Mouse (Mus musculus) megakaryocyte, embryonic 14.5 days (primary cell): ENCODE data around the gene Tor3a.

ENCODE experiments used
- FLI1 ChIP-seq: IDR thresholded peaks from 2 replicates; pipeline ENCODE4 v1.6.1; 2012; ENCODE audit warnings: low read length, inconsistent platforms, mixed read lengths
- GATA1 ChIP-seq: IDR thresholded peaks from 3 replicates; pipeline ENCODE4 v1.6.1; 2012; ENCODE audit warnings: mixed read lengths, low read length, inconsistent platforms, borderline replicate concordance

GRCm38 (mm10) chr1:156626729-156627128, 47.4 kb downstream of the Tor3a start:
- TF ChIP-seq GATA1, result no peak
- no peak for TF ChIP-seq FLI1
